Mouse (Mus musculus): ENCODE data around the gene Tmem37. TPM values are rescaled to one million over a fixed set of nuclear protein-coding genes. Genes with fewer than 3 reads are reported as not detected.
A peak's percentile ranks its signal among the peaks of the same experiment; 100 is the strongest.

Gene Tmem37
- total RNA-seq, 2 experiments from 2014 or later = 9.3 to 12.8 TPM

DNA sequence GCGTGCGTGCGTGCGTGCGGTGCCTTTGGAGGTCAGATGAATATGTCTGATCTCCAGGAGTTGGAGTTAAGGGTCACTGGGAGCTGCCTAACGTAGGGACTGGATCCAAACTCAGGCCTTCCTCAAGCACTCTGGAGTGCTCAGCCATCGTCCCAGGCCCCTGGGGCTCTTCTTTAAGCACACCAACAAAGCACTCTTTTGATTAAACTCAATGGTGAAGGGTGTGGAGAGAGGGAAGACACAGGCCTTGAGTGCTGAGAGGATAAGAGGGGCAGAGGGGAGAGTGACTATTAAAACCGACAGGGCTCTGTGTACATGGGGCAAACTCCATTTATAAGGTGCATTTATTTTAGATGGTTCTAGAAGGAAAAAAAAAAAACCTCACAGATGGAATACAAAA, 31.5 kb downstream of the Tmem37 start:
- Histone ChIP-seq H3K4me3 (no peak overlapping the region), H3K27ac (no peak overlapping the region)
- TF ChIP-seq CTCF (IDR thresholded peaks at IDR 0.05) = no peak
- intact Hi-C loops (cut with DNase I) = no loop called here
- no peak for DNase-seq

DNA sequence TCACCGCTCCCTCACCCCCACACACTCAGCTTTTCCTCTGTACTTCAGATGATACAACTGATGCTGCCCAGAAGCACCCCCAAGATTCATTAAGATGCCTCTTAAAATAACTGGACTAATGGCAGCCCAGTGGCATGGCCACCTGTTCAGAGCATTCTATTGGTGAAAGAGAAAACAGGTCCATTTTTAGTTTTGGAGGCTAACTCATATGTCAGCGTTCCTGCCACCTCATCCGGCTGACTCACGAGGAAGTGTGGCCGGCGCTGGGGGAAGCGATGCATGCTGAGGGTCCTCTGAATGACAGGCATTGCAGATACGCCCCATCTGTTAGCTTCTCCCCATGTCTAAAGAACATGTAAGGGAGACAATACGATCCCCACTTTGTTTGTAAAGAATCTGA, 35.3 kb downstream of the Tmem37 start:
- DNase-seq = no peak
- no peak overlapping the region for H3K4me3 ChIP-seq
- intact Hi-C loops (cut with DNase I) = no loop called here
- no peak for TF ChIP-seq CTCF (IDR thresholded peaks at IDR 0.05)
- no peak overlapping the region for H3K27ac ChIP-seq

DNA sequence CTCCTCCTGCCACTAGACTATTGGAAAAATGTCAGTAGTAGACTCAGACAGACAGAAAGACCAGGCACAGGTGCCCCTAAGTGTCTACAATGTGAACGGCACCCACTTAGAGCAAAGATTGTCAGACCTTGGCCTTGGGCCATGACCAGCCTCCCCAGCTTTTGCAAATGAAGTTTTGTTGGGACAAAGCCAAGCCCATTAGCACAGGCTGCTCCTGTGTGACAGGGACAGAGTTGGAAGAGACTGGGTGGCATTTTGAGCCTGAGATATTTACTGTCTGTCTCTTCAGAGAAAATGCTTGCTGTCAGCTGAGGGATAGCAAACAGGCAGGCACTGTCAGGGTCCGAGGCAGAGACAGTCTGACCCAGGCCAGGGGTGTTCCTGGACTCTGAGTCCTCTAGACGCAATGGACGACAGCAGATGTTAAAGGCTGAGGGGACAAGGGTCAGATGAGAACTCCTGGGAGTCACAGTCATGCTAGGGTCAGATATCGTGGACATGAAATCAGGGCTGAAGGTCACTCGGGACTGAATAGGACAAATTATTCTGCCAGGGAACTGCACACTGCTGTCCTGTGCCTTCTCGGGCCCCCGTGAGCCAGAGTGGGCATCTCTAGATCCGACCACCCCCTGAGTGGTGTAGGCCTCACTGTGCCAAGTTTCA, 36.7 kb downstream of the Tmem37 start:
- Histone ChIP-seq H3K27ac (no peak overlapping the region), H3K4me3 (no peak overlapping the region)
- no peak for TF ChIP-seq CTCF (IDR thresholded peaks at IDR 0.05)
- intact Hi-C loops (cut with DNase I) = no loop called here
- DNase-seq = no peak

DNA sequence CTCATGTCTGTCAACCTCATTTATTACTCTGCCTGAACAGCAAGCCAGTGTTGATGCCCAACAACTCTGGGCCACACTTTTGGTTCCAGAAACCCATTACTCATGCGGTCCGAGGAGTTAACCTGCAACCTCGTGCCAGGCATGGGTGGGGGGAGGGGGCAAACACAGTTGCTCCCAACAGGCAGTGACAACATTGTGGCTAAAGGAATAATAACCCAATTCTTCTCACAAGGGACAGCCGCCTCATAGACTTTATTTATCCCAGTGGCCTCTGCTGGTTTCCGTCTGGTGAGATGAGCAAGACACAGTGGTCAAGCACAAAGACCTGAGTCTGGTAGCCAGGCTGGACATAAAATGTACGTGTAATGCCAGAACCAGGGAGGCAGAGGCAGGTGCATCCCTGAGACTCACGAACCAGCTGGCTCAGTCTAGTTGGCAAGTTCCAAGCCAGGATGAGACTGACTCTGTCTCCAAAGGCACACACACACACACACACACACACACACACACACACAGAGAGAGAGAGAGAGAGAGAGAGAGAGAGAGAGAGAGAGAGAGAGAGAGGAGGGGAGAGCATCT, 38.3 kb downstream of the Tmem37 start:
- H3K27ac ChIP-seq = no peak overlapping the region
- H3K4me3 ChIP-seq = no peak overlapping the region
- intact Hi-C loops (cut with DNase I) = no loop called here
- DNase-seq = no peak
- TF ChIP-seq CTCF (IDR thresholded peaks at IDR 0.05) = no peak

DNA sequence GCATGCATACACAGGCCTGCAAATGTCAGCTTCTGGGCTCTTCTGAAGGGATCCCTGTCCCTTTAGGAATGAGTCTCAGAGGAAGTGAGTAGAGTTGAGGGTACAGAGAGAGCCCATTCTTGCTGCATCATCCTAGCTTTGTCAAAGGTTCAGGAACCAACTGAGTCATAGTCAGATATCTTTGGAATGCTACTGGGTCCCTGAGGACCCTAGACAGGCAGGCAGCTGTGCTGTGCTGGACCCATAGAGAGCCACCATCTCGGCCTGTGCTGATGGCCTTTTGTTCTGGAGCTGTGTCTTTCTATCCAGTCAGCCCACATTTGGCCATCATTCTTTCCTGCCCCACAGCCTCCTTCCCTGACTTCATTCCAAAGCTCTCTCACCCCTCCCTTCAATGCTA, 39.1 kb downstream of the Tmem37 start:
- DNase-seq = no peak
- Histone ChIP-seq H3K4me3 (no peak overlapping the region), H3K27ac (no peak overlapping the region)
- no peak for TF ChIP-seq CTCF (IDR thresholded peaks at IDR 0.05)
- intact Hi-C loops (cut with DNase I) = no loop called here

DNA sequence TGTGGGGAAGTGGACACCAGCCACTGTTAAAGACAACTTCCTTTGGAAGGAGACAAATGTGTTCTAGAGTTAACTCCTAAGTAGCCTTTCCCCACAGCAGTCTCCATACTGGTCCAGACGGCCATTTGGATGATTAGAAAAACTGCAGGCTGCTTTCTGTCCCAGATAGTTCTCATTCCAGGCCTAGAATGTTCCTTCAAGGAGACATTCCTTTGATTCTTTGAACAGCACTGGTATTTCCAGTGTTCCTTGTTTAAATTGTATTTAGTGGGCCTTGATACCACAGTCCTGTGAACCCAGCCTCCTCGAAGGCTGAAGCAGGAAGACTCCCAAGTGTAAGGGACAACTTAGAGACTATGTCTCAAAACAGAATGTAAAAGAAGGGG, 40.4 kb downstream of the Tmem37 start:
- no peak overlapping the region for H3K4me3 ChIP-seq
- DNase-seq = no peak
- TF ChIP-seq CTCF (IDR thresholded peaks at IDR 0.05) = no peak
- intact Hi-C loops (cut with DNase I) = loop anchor here (1.0 to 2.0 kb wide), 2 partner anchors 60 to 121 kb away; no protein-coding TSS in a partner anchor
- H3K27ac ChIP-seq = no peak overlapping the region

DNA sequence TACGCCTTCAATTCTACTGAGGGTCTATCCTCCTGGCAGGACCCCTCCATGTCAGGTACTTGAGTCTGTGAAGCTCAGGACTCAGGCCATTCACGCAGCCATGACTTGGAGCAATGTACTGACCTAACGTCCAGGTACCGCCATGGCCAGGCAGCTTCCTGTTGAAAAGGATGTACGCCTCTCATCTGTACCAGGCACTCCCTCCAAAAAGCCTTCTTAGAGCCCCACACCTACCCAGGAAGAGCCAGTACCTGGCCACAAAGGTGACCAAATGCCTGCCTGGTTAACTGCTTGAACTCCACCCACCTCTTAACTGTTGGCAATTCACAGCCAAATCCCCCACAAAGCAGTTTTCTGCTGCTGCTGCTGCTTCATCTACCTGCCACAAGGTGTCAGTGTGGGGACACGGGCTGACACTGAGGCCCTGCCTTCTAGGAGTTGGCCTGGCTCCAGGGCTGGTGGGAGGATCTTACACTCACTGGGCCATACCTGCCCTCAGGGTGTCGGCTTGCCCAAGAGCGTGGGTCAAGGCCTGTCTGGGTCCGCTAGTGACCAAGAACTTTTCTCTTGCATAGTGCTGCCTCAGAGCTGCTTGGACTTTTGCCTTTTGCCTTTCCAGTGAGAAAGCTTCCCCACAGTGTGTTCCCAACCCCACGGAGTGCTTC, 40.9 kb downstream of the Tmem37 start:
- intact Hi-C loops (cut with DNase I) = loop anchor here (1.0 to 2.0 kb wide), 2 partner anchors 60 to 122 kb away; no protein-coding TSS in a partner anchor
- TF ChIP-seq CTCF (IDR thresholded peaks at IDR 0.05) = peak; percentile 92
- Histone ChIP-seq H3K27ac (no peak overlapping the region), H3K4me3 (no peak overlapping the region)
- DNase-seq = peak; percentile 90

DNA sequence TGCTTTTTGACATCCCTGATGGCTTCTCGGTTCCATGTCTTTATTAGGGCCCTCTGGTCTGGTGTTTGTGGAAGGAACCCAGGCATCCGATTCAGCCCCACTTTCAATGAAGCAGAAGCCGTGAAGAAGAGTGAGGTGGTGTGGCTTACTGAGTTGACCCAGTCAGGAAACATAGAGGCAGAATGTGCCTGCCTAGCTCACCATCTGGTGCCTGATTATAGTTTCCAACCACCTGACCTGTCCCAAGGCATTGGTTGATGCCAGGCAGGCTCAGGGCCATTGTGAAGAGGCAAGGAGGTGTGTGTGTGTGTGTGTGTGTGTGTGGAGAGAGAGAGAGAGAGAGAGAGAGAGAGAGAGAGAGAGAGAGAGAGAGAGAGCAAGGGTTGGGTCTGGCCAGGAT, 43.4 kb downstream of the Tmem37 start:
- no peak for TF ChIP-seq CTCF (IDR thresholded peaks at IDR 0.05)
- no peak for DNase-seq
- Histone ChIP-seq H3K4me3 (no peak overlapping the region), H3K27ac (no peak overlapping the region)
- intact Hi-C loops (cut with DNase I) = no loop called here

DNA sequence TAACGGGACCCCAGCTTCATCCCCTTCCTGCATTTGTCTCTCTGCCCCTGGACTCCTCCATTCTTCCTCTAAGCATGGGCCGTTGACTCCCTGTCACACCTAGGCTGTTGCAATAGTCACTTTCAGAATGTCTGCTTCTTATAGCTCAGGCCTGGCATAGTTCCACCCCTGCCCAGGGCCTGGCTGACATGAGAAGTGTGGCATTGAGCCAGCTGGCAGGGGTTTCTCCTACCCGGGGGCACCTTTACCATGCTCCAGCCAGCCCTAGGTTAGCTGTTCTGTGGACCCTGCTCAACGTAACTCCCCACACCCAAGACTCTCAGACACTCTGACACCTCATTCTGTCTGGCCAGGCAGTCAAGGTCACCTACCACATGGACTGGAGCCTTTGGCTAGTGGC, 46.2 kb downstream of the Tmem37 start:
- peak; percentile 54 for DNase-seq
- H3K4me3 ChIP-seq = no peak overlapping the region
- intact Hi-C loops (cut with DNase I) = no loop called here
- peak overlapping the region; percentile 60 for H3K27ac ChIP-seq
- no peak for TF ChIP-seq CTCF (IDR thresholded peaks at IDR 0.05)

DNA sequence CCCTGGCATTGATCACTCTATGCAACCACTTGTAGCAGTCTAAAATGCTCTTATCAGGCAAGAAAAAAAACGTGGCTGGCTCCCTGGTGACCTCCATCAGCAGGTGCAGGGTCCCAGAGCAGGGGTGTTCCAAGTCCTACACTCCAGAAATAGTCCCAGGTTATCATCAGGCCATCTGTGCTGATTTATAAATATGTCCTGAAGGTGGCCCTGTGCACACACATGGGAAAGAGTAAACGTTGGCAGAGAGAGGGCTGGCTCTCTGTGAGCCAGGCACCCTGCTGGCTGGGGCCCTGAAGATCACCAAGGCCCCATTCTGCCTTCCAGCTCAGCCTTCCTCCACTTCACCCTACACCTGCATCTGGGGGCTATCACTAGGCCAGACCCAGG, 48.8 kb downstream of the Tmem37 start:
- peak; percentile 43 for TF ChIP-seq CTCF (IDR thresholded peaks at IDR 0.05)
- peak; percentile 56 for DNase-seq
- H3K4me3 ChIP-seq = no peak overlapping the region
- intact Hi-C loops (cut with DNase I) = no loop called here
- H3K27ac ChIP-seq = peak overlapping the region; percentile 59

DNA sequence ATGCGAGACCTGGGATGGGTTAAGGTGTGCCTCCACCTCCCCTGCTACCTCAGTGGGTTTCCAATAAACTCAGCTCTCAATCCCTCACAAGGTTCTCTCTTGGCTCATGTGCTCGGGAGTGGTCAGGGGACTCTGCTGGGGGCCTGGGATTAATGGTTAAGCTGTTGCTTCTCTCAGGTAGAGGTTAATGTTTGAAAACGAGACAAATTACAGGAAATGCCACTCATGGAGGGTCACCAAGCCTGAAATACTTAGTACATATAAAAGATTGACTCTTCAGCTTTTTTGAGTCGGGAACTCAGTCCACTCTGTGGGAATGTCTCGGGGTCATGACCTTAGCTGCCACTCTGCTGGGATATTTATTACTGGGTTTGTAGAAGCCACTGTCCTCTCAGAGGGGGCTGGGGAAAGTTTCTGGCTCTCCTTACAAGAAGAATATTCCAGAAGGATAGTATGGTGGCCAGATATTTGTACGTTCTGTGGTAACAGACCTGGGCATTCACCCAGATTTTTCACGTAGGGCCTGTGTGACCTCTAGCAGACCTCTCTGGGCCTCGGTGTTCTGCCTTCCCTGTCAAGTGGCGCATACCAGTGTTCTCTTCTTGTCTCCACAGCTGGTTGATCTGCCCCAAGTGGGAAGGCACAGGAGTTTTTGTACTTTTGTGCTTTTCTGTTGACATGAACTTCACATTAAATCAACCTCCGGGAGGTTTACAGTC, 49.4 kb downstream of the Tmem37 start:
- no peak for DNase-seq
- intact Hi-C loops (cut with DNase I) = no loop called here
- Histone ChIP-seq H3K27ac (peak overlapping the region; percentile 59), H3K4me3 (no peak overlapping the region)
- TF ChIP-seq CTCF (IDR thresholded peaks at IDR 0.05) = no peak

DNA sequence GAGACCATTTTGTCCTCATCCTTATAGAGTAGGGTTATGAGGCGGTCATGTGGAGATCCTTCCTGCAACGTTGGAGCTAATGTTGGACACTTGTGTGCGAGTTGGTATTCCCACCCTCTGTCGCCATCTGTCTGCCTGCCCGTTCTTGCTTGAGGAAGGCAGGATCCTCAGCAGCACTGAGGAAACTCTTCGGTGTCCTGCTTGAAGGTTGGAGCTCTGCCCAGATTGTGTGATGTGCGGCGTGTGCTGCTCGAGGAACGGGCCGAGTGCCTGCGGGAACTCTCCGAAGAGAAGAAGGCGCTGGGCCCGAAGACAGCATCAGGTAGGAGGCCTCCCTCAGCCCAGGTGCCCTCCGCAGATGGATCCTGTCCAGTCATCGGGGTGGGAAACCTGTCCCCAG, 51.9 kb downstream of the Tmem37 start:
- intact Hi-C loops (cut with DNase I) = no loop called here
- Histone ChIP-seq H3K4me3 (no peak overlapping the region), H3K27ac (no peak overlapping the region)
- TF ChIP-seq CTCF (IDR thresholded peaks at IDR 0.05) = no peak
- no peak for DNase-seq

DNA sequence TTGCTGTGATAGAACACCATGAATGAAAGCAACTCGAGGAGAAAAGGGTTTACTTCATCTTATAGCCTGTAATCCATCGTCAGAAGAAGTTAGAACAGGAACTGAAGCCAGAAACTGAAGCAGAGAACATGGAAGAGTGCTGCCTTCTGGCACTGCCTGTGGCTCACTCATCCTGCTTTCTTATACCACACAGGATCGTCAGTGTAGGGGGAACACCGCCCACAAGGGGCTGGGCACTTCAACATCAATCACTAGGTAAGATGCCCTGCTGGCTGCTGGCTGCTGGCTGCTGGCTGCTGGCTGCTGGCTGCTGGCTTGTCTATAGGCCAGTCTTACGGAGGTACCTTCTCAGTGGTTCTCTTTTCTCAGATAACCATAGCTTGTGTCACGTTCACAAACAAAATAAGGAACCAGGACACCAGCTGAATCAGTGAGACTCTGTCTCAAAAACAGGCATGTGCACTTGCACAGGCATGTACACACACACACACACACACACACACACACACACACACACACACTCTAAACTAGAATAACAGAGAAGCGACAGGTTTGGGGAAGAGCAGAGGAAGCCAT, 53.5 kb downstream of the Tmem37 start:
- no peak overlapping the region for H3K27ac ChIP-seq
- no peak for TF ChIP-seq CTCF (IDR thresholded peaks at IDR 0.05)
- H3K4me3 ChIP-seq = no peak overlapping the region
- no peak for DNase-seq
- intact Hi-C loops (cut with DNase I) = no loop called here
